Mouse (Mus musculus): ENCODE measurements at regions not wholly inside any gene's neighbourhood (a gene's known extent, or its start where the extent isn't known, plus 50 kb on each side); places are given as distances from the start of the nearest gene placed in this dataset.

DNA sequence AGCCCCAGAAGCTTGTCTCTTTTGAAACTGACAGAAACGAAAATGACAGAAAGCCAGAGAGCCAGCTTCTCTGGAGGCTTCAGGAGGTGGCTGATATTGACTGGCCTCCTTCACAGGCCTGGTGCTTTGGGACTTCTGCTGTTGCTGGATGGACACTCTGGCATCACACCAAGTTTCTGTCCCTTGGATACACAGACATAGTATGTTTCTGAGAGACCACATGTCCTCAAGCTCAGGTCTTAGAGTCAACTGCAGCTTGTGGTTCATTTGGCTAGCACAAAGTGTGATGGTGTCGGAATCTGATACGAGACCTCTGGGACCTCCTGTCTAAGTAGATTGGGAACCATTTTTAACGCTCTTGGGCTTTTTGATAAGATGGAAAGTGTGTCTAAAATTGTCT, 502.0 kb downstream of the Sqor start:
- DNase-seq, result no peak

DNA sequence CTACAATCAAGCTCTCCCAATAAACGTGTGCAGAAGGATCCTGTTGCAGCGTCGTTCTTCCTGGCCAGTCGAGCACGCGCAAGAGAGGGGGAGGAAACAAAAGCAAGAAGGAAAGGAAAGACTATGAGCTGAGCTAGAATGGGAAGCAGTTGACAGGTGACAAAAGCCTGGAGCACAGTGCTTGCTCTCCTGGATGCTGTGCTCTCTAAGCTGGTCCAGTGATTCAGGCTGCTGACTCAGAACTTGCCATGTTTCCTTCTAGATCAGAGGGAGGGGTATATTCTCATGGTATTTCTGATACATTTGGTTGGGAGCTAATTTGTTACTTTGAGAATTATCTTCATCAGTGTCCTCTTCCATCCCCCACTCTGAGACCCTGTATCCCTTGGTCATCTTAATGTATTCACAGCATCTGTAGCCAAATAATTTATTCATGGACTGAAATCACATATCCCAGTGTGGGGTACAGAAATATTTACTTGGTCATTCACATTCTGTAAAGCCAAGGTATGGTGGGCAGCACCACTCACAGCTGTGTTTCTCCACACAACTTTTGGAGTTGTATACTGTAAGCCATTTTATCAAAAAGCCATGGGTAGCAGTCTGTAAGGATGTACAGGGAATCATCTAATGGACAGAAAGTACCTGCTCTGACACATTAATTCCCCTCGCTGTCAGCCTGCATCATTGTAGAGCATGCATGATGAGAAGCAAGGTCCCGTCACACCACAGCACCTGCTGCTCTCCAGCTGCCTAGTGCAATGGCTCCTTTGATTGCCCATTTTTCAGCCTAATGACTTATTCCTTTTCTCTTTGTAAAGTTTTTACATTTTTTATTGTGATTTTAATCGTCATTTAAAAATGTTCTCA, 510.1 kb downstream of the Sqor start:
- no peak for DNase-seq

DNA sequence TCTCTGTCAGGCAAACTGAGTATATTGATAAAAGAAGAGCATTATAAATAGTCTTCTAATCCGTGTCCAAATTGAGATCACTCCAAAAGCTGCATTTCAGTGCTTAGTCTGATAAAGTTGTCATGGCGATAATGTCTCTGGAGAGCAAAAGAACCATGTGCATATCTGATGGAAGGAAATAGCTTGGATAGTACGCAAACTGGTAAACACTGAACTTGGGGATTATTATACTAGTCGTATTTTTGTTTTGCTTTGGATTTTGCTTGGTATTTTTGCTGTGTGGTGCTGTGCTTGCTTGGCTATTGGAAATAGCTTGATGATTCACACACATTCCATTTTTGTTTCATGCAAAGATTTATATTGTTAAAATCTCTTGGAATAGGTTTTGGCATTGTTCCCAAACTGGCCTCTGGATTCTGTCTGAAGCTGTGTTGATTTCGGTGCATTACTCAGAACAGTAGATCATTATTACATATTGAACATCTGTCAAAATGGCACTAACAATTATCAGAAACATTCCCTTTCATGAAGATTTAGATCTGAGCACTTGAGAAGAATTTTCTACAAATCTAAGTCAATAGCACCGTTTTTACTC, 510.8 kb downstream of the Sqor start:
- no peak for DNase-seq

DNA sequence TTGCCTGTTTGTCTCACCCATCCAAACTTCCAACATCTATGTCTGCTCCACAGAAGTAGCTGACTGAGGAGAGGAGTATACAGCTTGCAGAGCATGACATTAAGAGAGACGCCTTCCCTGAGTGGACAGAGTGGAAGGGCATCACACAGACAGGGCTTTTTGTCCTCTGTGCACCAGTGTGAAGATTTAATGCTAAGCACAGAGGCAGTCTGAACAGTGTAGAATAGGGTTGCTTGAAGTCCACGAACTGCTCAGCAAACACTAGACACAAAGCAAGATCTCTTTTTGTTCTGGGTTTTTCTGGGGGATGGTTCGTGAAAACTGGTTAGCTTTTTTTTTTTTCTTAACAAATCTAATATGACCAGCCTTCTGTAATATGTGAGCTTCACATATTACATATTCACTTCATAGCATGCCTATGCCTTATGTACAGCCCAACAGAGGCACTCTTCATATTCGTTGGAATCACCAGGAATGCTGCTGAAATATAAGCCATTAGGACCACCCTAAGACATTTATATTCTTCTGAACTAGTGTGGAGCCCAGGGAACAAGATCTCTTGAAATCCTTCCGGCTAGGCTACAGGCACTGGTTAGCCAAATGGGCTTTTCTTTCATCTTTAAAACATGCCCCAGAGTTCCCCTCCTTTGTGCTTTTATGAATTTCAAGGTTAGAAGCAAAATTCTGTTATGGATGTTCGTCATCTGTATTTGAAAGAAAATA, 546.7 kb downstream of the Sqor start:
- DNase-seq, result no peak

DNA sequence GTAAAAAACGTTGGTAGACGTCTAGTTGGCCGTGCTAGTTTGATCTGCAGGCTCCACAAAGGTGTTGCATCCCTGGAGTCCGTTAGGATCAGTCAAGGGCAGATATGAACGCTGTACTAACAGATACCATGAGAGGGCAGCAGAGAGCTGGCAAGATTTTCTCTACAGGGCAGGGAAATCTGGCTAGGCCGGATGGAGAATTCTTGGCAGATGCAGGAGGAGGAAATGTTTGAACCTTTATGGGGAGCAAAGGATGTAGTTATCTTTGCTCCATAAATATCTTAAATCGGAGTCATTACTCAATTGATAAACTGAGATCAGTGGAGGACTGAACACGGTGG, 547.2 kb downstream of the Sqor start:
- peak; percentile 82 for DNase-seq

DNA sequence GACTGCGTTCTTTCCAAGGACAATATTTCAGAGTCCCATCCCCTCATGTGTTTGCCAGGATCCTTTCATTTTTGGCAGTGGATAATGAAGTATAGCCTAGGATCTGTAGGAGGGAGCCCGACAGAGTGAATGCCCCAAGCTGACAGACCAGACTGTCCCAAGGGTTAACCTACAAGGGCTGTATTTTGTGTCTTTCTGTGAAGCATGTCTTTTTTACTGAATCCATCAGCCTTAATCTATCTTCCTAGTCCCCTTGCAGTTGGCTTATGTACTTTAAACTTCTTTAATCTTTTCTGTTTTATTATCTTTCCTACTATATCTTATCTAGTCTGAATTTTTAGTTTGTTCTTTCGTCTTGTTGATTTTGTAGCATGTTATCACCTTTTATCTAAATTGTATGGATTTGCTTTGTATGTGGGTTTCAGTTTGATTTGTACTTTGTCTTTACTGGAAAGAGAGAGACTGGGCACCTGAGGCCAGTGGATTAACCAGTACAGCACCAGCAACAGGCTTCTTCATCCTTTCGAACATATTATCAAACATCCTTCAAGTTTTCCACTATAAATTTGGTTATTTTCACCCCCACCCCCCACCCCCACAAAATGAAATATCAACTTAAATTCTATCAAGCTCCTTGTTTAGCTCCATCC, 555.5 kb downstream of the Sqor start:
- no peak for DNase-seq

DNA sequence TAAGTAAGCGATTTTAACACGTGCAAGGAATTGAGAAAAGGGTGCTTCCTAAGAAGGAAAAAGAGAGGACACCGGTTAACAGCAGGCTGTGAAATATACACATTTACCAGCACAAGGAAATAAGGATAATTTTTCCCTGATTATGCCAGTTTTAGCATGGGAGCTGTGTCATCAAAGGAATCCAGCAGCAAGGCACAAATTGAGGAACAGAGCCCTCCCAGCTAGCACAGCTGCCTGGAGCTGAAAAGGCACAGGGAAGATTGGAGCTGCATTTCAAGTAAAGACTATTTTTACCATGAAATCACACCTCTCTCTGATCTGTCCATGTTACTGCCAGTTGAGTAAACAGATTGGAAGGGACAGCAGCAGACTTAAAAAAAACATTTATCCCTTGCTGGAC, 558.7 kb downstream of the Sqor start:
- no peak for DNase-seq

DNA sequence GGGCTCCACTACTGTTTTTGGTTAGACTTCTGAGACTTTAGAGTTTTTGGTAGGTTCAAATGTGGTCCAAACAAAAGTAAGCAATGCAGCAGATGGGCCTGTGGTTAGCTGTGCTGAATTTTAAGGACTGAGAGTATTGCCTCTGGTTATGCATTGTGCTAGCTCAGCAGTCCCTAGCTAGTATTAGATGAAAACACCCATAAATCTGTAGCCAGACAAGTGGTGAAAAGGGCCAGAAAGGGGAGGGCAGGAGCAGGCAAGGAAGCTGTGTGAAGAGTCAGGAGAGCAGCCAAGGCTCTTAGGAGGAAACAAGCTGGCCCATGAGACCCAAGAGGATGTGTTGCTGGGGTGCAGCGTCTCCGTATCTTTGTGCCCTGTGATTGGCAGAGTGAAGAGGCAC, 559.9 kb downstream of the Sqor start:
- peak; percentile 14 for DNase-seq

DNA sequence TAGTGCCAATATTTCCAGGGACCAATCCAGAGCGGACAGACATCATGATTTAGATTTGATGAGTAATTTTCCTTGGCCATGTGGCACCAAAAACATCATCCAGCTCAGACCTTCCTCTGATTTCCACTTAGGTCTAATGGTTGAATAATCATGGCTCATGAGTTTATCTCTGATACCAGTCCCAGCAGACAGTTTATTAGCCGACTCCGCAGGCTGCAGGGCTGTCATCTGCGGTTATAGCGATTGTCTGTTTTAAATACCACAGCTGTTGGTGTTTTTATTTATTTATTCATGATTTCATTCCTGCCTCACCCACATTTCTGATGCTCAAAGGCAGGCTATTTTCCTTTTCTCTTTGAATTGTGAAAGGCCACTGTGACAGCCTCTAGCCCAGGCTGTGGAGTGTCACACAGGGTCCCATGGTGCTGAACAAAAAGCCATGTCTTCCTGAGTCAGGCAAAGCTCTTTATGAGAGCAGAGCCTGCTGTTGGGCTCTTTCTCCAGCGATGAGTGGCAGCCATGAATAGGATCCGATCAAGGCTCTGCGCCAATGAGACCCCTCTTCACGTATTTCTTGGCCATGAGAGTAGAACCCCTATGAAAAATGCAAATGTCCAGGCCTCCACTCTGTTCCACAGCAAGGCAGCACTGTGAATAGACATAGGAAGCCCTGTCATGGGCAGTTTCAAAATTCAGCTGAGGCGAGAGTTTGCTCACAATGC, 584.7 kb downstream of the Sqor start:
- DNase-seq, result no peak

DNA sequence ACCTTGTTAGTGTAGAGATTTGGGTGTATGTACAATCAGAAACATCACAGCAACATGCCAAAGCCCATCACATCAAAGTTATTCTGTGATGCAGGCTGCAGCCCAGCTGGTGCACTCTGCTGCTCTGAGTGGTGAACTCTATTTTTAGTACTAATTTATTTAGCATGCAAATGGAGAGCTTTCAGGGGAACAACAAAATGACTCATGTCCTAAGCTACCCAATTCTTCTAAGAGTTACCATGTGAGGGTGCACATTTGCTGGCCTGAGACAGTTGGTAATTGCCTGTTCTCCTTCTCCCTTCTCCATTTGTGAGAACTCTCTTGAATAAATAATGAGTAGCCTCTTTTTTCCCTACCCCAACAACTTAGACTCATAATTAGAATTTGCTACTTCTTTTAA, 599.2 kb downstream of the Sqor start:
- DNase-seq, result no peak

DNA sequence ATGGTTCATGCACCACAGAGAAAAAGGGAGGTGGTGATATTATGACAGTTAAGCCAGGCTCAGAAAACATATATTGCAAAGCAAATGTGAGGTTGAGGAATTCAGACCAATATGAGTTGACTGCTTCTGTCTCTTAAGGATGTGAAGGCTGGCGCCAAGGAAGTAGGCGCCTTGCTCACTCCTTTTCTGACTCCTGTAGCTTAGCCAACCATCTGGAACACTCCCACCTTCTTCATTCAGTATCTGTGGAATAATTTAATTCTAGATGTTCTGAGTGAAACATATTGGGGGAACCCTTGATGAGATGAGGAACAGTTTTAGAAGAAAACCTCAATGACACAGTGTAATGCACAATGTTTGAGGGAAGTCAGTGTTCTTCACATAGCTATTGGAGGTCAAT, 601.5 kb downstream of the Sqor start:
- no peak for DNase-seq

DNA sequence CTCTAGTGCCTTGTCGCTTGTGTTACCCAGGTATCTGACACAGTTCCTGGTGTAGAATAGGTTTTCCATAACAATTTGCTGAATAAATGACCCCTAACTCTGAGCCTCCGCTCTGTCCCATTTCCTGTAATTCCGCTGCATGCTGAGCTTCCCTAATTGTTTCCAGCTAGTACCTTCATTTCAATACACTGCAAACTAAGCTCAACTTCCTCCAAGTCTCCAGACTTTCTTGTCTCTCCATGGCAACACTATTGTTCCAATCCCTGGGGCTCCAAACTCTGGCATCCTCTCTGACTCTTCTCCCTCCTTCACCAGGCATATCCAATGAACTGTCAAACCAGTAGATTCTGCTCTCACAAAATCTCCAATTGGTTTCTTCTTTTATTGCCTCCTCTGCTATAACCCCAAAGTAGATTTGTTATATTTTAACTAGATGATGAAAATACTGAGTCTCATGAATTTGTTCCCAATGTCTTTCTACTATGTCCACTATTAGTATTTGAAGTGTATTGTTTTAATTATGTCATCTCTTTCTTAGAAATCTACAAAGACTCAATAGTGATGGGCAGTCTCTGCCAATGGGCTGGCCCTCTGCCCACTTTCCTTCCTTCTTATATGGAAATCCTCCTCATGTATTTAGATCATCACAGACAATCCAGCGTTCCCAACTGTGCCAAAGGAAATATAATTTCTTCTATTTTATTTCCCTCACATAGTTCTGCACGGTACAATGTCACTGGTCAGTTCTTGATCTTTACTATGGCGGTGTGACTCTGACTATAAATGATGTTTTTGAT, 620.8 kb downstream of the Sqor start:
- DNase-seq, result no peak

DNA sequence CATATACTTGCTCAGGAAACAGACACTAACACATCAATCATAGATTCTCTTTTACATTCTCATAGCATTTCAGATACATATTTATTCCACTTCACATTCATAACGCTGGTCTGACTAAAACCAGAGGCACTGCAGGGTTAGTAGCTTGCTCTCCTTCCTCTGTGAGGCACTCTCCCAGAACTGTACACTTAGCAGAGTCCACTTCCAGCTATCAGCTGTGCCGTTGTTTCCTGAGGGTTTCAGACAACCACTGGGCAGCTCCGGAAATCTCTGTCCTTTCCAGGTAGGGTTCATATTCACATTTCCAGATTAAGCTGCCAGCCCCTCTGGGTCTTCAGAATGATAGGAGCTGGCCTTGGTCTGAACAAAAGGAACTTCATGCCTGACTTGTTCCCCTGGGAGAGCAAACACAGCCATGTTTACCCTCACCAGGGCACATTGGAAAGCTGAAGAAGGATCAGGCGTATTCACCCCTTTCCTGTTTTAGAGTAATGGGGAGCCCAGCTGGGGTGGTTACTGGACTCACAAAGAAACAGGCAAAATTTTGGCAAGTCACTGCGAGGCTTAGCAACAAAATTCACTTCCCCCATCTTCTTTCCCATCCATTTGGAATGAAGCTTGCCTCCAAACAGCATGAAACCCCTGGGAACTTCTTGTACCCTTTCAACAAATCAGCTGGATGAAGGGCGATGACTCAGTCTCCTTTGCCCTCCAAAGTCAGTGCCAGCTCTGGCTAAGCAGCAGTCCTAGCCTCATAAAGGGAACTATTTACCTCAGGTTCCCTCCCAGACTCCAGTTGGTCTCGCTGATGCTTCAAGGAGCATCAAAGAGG, 622.0 kb downstream of the Sqor start:
- DNase-seq, result no peak

DNA sequence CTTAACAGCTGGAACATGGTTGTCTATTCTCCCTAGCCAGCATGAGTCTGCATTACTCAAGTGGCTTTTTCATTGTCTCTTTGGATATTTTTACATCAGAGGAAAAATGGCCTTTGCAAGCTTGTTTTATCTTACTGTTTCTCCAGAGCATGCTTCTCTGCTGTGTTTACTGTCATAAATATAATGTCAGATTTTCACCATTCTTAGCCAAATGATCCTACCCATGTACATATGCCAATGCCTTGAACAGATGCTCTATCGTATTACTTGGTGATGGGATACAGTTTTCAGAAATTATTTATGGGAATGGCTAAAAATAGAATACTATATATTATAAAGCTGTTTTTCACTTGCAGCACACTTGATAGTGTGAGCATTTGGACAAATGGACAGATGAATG, 625.9 kb downstream of the Sqor start:
- no peak for DNase-seq

DNA sequence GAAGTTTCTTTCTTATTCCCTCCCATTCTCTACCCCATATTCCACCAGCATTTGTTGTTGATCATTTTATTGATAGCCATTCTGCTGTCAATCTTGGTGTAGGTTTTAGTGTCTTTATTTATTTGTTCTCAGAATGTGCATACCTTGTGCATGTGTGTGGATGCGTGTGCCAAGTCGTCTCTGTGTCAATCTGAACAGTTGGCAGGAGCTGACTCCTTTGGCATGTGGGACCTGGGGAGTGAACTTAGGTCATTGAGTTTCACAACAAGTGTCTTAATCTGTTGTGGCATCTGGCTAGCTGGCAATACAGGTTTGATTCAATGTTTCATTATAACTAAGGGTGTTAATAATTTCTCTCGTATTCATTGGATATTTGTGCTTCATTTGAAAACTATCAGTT, 629.3 kb downstream of the Sqor start:
- no peak for DNase-seq

DNA sequence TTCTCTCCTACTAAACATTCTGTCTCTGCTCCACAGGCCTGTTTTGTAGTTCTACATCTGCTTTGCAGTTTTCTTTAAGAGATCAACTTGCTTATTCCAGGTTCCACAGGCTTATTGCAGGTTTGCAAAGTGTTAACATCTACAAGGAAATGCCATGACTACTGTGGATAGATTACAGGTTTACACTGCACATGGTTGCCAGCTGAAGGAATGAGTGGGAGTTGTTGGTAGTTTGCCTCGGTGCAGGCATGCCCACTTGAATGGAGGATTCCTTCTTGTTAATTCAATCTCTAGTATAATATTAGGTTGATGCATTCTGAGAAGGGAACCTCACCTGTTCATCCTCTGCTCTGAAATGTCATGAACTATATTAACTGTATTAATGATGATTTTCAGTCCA, 632.5 kb downstream of the Sqor start:
- DNase-seq, result no peak

DNA sequence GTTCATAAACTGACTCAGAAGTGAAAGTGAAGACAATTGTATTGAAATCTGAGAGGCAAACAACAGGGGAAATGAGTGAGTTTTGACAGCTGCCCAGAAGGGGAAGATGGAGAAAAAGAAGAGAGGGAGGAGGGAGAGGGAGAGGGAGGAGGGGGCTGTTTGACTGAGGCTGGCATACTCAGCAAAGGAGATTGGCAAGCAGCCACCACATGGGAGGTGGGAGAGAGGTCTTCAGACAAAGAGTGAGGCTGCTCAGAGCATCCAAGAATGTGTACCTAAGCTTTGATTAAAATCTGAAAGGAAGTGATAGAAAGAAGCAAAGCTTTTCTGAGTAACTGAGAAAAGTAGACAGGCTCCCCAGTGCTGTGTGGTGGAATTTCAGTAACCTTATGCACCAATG, 636.0 kb downstream of the Sqor start:
- no peak for DNase-seq

DNA sequence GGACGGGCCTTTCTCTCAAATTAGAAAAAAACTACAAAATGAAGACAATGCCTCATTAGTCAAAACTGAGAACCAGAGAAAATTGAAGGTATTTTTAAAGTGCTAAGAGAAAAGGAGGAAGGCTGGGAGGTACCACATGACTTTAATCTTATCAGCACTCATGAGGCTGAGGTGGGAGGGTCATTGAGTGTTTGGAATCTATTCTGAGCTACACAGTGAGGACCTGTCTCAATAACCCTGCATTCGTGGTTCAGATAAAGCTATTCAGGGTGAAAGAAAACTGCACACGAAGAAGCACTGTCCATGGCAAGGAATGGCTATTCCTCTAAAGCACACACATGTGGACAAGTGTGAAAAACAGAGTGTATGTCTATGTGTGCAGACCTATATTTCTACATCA, 644.0 kb downstream of the Sqor start:
- no peak for DNase-seq

DNA sequence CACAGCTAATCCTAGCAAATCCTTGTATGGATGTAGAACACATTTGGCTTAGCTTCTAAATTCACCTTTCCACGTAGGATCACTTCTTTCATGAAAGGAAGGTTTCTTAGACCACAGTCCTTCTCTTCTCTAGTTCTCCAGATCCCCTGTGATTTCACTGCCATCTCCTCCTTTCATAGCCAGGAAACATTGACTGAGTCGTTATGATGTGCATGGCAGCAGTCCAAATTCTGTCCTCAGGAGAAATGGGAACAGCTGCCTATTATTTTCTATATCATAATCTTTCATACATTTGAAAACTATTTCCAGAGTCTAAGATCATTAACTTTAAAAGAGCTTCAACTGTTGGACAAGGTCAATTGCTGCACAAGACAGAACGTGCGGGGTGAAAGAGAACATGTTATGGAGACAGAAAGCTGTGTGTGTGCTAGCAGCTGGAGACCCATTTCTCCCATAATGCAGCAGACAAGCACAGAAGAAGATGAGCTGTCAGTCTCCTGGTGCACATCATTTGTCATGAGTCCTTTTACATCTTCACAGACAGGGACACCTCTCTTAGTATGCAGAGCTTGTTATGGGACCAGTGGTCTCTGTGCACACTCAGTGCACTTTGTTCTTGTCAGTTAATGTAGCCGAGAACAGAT, 631.6 kb upstream of the Sema6d start:
- DNase-seq, result no peak

DNA sequence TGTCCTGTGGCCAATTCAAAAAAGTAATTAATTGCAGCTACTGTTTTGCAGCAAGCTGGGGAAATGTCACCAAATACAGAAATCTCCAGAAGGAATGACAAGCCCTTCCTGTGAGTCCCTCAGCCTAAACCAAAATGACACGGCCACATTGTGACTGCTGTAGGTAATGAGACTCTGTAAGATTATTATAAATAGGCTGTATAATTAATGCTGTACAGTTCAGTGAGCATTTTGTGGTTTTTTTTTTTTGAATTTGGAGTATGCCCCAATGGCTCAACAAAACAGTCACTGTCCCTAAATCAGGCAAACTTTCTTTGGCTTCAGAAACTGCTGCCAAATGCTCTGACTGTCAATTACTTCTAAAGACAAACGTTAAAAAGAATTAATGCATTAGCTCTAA, 615.9 kb upstream of the Sema6d start:
- no peak for DNase-seq

DNA sequence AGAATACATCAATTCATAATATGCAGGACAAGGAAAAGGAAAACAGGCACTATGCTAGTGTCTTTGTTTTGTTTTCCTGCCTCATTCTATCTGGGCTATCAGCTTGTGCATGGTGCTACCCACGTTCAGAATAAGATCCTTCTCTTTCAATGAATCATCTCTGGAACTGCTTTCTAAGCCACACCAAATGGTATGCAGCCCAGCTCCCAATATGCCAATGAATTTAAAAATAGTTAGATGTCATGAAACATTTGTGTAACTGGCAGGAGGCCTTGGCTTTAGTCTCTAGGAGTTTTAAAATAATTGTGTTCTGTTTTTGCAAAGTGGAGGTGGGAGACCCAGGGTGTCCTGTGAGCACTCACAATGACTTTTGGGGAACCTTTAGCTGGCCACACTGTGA, 603.1 kb upstream of the Sema6d start:
- no peak for DNase-seq
